ENCODE assay signal across 10 mouse cellular contexts in genomic region chr12:5856421-5856820, GRCm38 (mm10).
DNase-seq lines count a peak whose midpoint lies in the region; ATAC-seq and TF ChIP-seq lines count a peak whose summit lies in the region.
"Had no signal": no experiment of that assay in that cellular context is flagged by ENCODE, and none has a peak within 500 bp of the region (broad histone marks: within the 10 kb centered on the region; RNA-seq: fewer than 3 reads in every experiment).

No protein-coding gene starts in this region.

- H3K4me2 ChIP-seq in lung, postnatal 0 days (replicated peaks; ENCODE audit: low read depth, low read length), result no peak overlapping the region
- H3K4me2 ChIP-seq: limb, embryonic 13.5 days had no signal

- H3K9ac ChIP-seq in lung, postnatal 0 days (replicated peaks; ENCODE audit: low read depth), result no peak overlapping the region
- H3K9ac ChIP-seq: forebrain, postnatal 0 days; limb, embryonic 13.5 days had no signal

- no peaks in the 10 kb centered on the region for H3K36me3 ChIP-seq in lung, postnatal 0 days (ENCODE audit: insufficient read depth, low read length)
- H3K36me3 ChIP-seq: limb, embryonic 13.5 days had no signal

- H3K9me3 ChIP-seq in lung, postnatal 0 days (ENCODE audit: low read length), result no peaks in the 10 kb centered on the region
- H3K9me3 ChIP-seq: limb, embryonic 13.5 days had no signal

- no peak overlapping the region for H3K4me3 ChIP-seq in layer of hippocampus, adult 2 months
- H3K4me3 ChIP-seq in lung, postnatal 0 days (ENCODE audit: low read depth, low read length), result no peak overlapping the region
- H3K4me3 ChIP-seq: limb, embryonic 13.5 days had no signal

- no peak for TF ChIP-seq EP300 in lung, postnatal 0 days (IDR thresholded peaks at IDR 0.05)

- peak; percentile 47 for DNase-seq in brain, embryonic 14.5 days (ENCODE audit: low read depth)
- peak; percentile 1 for DNase-seq in embryo, embryonic 9.5 days (ENCODE audit: extremely low spot score)
- peak; percentile 67 to 79 for DNase-seq in layer of hippocampus, adult 2 months (ENCODE audit: low spot score in 2 of 2)
- peak; percentile 25 to 78 for DNase-seq in left cerebral cortex, postnatal 25 days (ENCODE audit: low spot score in 2 of 2)
- no peak for DNase-seq in lung, postnatal 0 days (ENCODE audit: low spot score)
- no peak for DNase-seq in adrenal gland, postnatal 4 days (ENCODE audit: low spot score in 2 of 2)
- no peak for DNase-seq in B cell, adult 2 months
- DNase-seq: forebrain, postnatal 0 days had no signal

- WGBS in lung, postnatal 0 days, result 46% methylated on average over 3 of the region's 3 CpGs

- no peaks in the 10 kb centered on the region for H3K27me3 ChIP-seq in lung, postnatal 0 days (replicated peaks; ENCODE audit: insufficient read depth, low read length)
- H3K27me3 ChIP-seq: limb, embryonic 13.5 days had no signal

- TF ChIP-seq CTCF in brain, embryonic 14.5 days (IDR thresholded peaks at IDR 0.05; ENCODE audit: borderline replicate concordance, extremely low read depth, insufficient read depth, insufficient read length), result no peak
- TF ChIP-seq CTCF in layer of hippocampus, adult 2 months (conservative IDR thresholded peaks at IDR 0.05), result no peak
- no peak for TF ChIP-seq CTCF in lung, postnatal 0 days (IDR thresholded peaks at IDR 0.05)

- H3K27ac ChIP-seq in layer of hippocampus, adult 2 months, result peak overlapping the region; percentile 75
- H3K27ac ChIP-seq in lung, postnatal 0 days (ENCODE audit: low read length), result no peak overlapping the region
- H3K27ac ChIP-seq: limb, embryonic 13.5 days had no signal

- TF ChIP-seq POLR2A in brain, embryonic 14.5 days (IDR thresholded peaks at IDR 0.05; ENCODE audit: borderline replicate concordance, extremely low read depth, insufficient read depth, insufficient read length, poor library complexity, severe bottlenecking), result no peak

- no peaks in the 10 kb centered on the region for H3K4me1 ChIP-seq in lung, postnatal 0 days (ENCODE audit: insufficient read depth, low read depth, low read length)

- no peak for ATAC-seq in lung, postnatal 0 days
- no peak for ATAC-seq in activated CD4-positive, CD25-positive, alpha-beta regulatory T cell, adult 4 months
- ATAC-seq: forebrain, postnatal 0 days had no signal

- intact Hi-C loops in left cerebral cortex, postnatal 25 days (cut with DNase I), result no loop called here

Comparison
In these comparisons a context has a peak if more than half of its experiments do, and no peak if none do; other contexts are left out.
1. DNase-seq: peak in brain, embryonic 14.5 days (single experiment), embryo, embryonic 9.5 days (single experiment), layer of hippocampus, adult 2 months (2 of 2) and left cerebral cortex, postnatal 25 days (2 of 2); none in lung, postnatal 0 days (single experiment), adrenal gland, postnatal 4 days (0 of 2) and B cell, adult 2 months (0 of 2).